Comparison of ENCODE assay signal across 9 mouse cellular contexts in genomic region chr9:53984868-53985267, GRCm38 (mm10). TPM values are rescaled to one million over a fixed set of nuclear protein-coding genes. Genes with fewer than 3 reads are reported as not detected.
DNase-seq lines count a peak whose midpoint lies in the region; ATAC-seq and TF ChIP-seq lines count a peak whose summit lies in the region.
"Had no signal": no experiment of that assay in that cellular context is flagged by ENCODE, and none has a peak within 500 bp of the region (broad histone marks: within the 10 kb centered on the region; RNA-seq: fewer than 3 reads in every experiment).

No protein-coding gene starts in this region.

- H3K4me3 ChIP-seq in ES-E14 (ENCODE audit: insufficient read depth in 1 of 2, low read depth in 1 of 2, low read length in 2 of 2, poor library complexity in 1 of 2, severe bottlenecking in 1 of 2), result no peak overlapping the region
- no peak overlapping the region for H3K4me3 ChIP-seq in forebrain, embryonic 15.5 days
- H3K4me3 ChIP-seq: limb, embryonic 13.5 days had no signal

- WGBS in forebrain, embryonic 15.5 days, result 31% methylated on average over 9 of the region's 9 CpGs

- no peaks in the 10 kb centered on the region for H3K4me1 ChIP-seq in ES-E14 (ENCODE audit: control insufficient read depth in 2 of 2, insufficient read depth in 2 of 2, low read length in 2 of 2, poor library complexity in 1 of 2)
- no peaks in the 10 kb centered on the region for H3K4me1 ChIP-seq in forebrain, embryonic 15.5 days
- H3K4me1 ChIP-seq: limb, embryonic 13.5 days had no signal

- ATAC-seq in forebrain, embryonic 15.5 days (replicated peaks), result peak; percentile 51; the same call in 1 of the 2 replicates
- ATAC-seq in activated CD4-positive, CD25-positive, alpha-beta regulatory T cell, adult 4 months, result no peak

- no peaks in the 10 kb centered on the region for H3K9me3 ChIP-seq in ES-E14 (ENCODE audit: control insufficient read depth, insufficient read depth, low read depth, low read length)
- no peaks in the 10 kb centered on the region for H3K9me3 ChIP-seq in forebrain, embryonic 15.5 days
- H3K9me3 ChIP-seq: limb, embryonic 13.5 days had no signal

- no peak overlapping the region for H3K9ac ChIP-seq in ES-E14 (ENCODE audit: insufficient read depth, low read depth, low read length, poor library complexity, severe bottlenecking)
- H3K9ac ChIP-seq in forebrain, embryonic 15.5 days (replicated peaks), result no peak overlapping the region
- H3K9ac ChIP-seq: limb, embryonic 13.5 days had no signal

- DNase-seq in layer of hippocampus, adult 11-12 months (ENCODE audit: low spot score), result peak; percentile 60
- no peak for DNase-seq in layer of hippocampus, adult 9-10 months (ENCODE audit: low spot score)
- DNase-seq in ES-E14 (ENCODE audit: low read depth, low spot score), result peak; percentile 25
- DNase-seq in brain, adult 2 months (ENCODE audit: low read depth, low spot score), result peak; percentile 63
- DNase-seq in lung, postnatal 25 days (ENCODE audit: low spot score), result peak; percentile 16
- DNase-seq in natural killer cell, adult 2 months (ENCODE audit: low spot score in 2 of 2), result no peak

- H3K27me3 ChIP-seq in forebrain, embryonic 15.5 days, result no peaks in the 10 kb centered on the region
- H3K27me3 ChIP-seq: limb, embryonic 13.5 days had no signal

- in situ Hi-C loops in ES-E14 (cut with MboI; ENCODE audit: low sequenced_read_pairs in 2 of 2, unreplicated experiment in 2 of 2), result loop anchor here in 1 of 2 experiments (10.0 kb wide), 1 partner anchor 100 kb away; no protein-coding TSS in a partner anchor

- H3K36me3 ChIP-seq in ES-E14 (ENCODE audit: control insufficient read depth, insufficient read depth, low read length, poor library complexity, severe bottlenecking), result no peaks in the 10 kb centered on the region
- H3K36me3 ChIP-seq in forebrain, embryonic 15.5 days, result no peaks in the 10 kb centered on the region
- H3K36me3 ChIP-seq: limb, embryonic 13.5 days had no signal

- H3K4me2 ChIP-seq in forebrain, embryonic 15.5 days (replicated peaks), result no peak overlapping the region
- H3K4me2 ChIP-seq: limb, embryonic 13.5 days had no signal

- no peak overlapping the region for H3K27ac ChIP-seq in ES-E14 (ENCODE audit: insufficient read depth, low read depth, low read length, poor library complexity, severe bottlenecking)
- H3K27ac ChIP-seq in forebrain, embryonic 15.5 days (replicated peaks), result no peak overlapping the region
- H3K27ac ChIP-seq: limb, embryonic 13.5 days had no signal

TF ChIP-seq in ES-E14, 5 proteins besides CTCF, POLR2A, EP300 and RAD21:
- TF ChIP-seq MAFK (IDR thresholded peaks at IDR 0.05; ENCODE audit: insufficient read depth, low read depth, low read length) (no peak), CHD2 (IDR thresholded peaks at IDR 0.05; ENCODE audit: low read depth, low read length) (no peak), ZC3H11A (IDR thresholded peaks at IDR 0.05; ENCODE audit: borderline replicate concordance, low read depth, low read length) (peak; percentile 87), HCFC1 (IDR thresholded peaks at IDR 0.05; ENCODE audit: borderline replicate concordance, insufficient read depth, low read length) (no peak), ZNF384 (IDR thresholded peaks at IDR 0.05; ENCODE audit: low read depth, low read length) (no peak)

RNA-seq across cellular contexts. Expression of gene Elmod1, which starts 9.8 kb away (rescaled TPM):
- total RNA-seq in ES-E14 (2012; rRNA removed), result 0.27 TPM in 1 of 2 replicates, not detected in the other
- 34.7 and 34.8 TPM in 2 replicates for polyA plus RNA-seq in forebrain, embryonic 15.5 days (2015; fragmentation: Nextera tagmentation; extraction: Ambion mirVana)
- polyA plus RNA-seq in activated CD4-positive, CD25-positive, alpha-beta regulatory T cell, adult 4 months (2017; shearing (Covaris generic)), result not detected

Comparison
In these comparisons a context has a peak if more than half of its experiments do, and no peak if none do; other contexts are left out.
1. DNase-seq: peak in layer of hippocampus, adult 11-12 months (single experiment), ES-E14 (single experiment), brain, adult 2 months (single experiment) and lung, postnatal 25 days (single experiment); none in layer of hippocampus, adult 9-10 months (single experiment) and natural killer cell, adult 2 months (0 of 2).
2. RNA of gene Elmod1, which starts 9.8 kb away (polyA plus RNA-seq): 34.7 to 34.8 TPM in forebrain, embryonic 15.5 days; not detected in activated CD4-positive, CD25-positive, alpha-beta regulatory T cell, adult 4 months; every median in the first group is over 10 times any median in the second.